Mouse (Mus musculus): ENCODE results near the gene Cdc42ep3. TPM values are rescaled to one million over a fixed set of nuclear protein-coding genes. Genes with fewer than 3 reads are reported as not detected.

The Cdc42ep3 gene
- 36.7 TPM for polyA plus RNA-seq (2021)

DNA sequence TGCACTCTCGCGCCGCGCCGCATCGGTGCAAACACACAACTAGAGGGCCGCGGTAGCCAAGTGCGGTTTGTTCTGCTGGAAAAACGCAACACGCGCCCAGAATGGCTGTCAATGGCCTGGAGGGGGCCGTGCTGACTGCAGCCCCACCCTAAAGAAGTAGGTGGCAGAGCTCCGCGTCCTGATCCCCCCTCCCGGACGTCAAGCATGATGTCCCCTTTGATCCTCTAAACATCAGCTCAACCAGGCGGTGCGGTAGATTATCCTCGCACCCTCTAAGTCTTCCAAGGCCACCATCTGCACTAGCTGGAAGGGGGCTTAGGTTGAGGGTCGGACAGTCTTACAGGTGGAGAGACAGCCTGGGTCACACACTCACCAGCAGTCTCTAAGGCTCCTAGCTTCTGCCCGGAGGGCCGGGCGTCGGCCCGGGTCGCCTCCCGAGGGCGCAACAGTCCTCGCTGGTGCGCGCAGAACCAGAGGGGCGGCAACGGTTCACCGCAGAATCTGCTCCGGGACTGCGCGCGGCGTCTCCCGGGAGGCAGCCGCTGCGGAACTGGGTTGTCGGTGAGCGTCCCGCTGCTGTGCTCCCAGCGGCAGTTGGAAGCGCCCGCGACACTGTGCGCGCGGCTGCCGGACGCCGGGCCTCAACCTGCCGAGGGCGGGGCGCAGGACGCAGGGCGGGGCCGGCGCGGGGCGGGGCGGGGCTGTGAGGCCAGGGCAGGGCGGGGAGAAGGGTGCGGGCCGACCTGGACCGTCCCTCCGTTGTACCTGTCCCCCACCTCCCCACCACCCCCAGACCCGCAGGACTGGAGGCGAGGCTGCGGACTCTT, at the start of gene Cdc42ep3:
Cdc42ep3 (minus strand) TSS at position 648 of the 827 bp plus-strand sequence.
- ChIA-PET CTCF (interaction anchor here (0.9 to 1.3 kb wide), 2 partner anchors 182 to 242 kb away, joined by 3 to 4 read pairs; no protein-coding TSS in a partner anchor), POLR2A (interaction anchor here (0.5 to 0.9 kb wide), 3 partner anchors 31 to 209 kb away, joined by 3 to 7 read pairs (median 3); no protein-coding TSS in a partner anchor)
- TF ChIP-seq CTCF (IDR thresholded peaks at IDR 0.05) = no peak
- ATAC-seq (peak; percentile 91), DNase-seq (ENCODE audit: low read depth, low spot score) (no peak)
- H3K27me3 ChIP-seq = no peaks in the 10 kb centered on the region
- in situ Hi-C loops (cut with MboI; ENCODE audit: low pct_unique_long_range_greater_than_20kb) = loop anchor here (10.0 to 25.0 kb wide), 2 partner anchors 190 to 483 kb away; no protein-coding TSS in a partner anchor

DNA sequence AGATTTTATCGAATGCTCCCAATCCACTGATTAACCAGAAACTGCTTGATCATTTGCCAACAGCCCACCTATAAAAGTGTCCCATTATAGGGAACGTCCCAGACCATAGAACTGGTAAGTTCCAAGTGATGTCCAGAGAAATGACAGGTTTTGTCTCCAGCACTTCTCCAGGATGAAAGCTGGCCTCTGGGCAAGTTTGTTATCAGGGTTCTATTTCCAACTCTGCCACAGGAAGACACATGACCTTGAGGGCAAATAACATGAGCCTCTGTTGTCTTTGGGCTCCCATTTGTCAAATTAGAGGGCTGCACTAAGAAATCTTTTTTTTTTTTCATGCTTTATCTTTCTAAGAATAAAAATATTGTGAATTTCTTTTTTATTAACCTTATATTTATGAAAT, 45.5 kb upstream of the Cdc42ep3 start:
- no peak for DNase-seq (ENCODE audit: low read depth, low spot score)
- no peak for TF ChIP-seq CTCF (IDR thresholded peaks at IDR 0.05)
- H3K27me3 ChIP-seq = no peaks in the 10 kb centered on the region
- CTCF ChIA-PET = no interaction called here
- POLR2A ChIA-PET = interaction anchor here (1.3 kb wide), 1 partner anchor 11 kb away, joined by 6 read pairs; no protein-coding TSS in a partner anchor
- no peak for ATAC-seq
- in situ Hi-C loops (cut with MboI; ENCODE audit: low pct_unique_long_range_greater_than_20kb) = no loop called here

DNA sequence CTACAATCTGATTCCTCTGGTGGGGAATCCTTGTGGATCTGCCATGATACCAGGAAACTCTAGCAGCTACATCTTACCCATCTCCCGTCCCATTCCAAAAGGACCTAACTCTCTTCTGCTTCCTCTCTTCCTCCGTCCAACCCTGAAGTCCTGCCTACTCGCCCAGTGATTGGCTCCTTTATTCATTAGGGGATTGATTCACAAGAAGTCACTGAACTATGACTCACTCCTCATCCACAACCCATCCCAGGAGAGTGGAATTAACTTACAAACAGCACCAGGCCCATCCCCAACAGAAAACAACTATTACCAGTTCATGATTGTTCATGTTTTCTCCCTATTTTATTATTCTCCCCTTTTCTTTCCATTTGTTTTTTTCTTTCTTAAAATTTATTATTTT, 43.5 kb upstream of the Cdc42ep3 start:
- no peak for TF ChIP-seq CTCF (IDR thresholded peaks at IDR 0.05)
- no peaks in the 10 kb centered on the region for H3K27me3 ChIP-seq
- in situ Hi-C loops (cut with MboI; ENCODE audit: low pct_unique_long_range_greater_than_20kb) = no loop called here
- no peak for DNase-seq (ENCODE audit: low read depth, low spot score)
- CTCF ChIA-PET = no interaction called here
- POLR2A ChIA-PET = no interaction called here
- ATAC-seq = no peak

DNA sequence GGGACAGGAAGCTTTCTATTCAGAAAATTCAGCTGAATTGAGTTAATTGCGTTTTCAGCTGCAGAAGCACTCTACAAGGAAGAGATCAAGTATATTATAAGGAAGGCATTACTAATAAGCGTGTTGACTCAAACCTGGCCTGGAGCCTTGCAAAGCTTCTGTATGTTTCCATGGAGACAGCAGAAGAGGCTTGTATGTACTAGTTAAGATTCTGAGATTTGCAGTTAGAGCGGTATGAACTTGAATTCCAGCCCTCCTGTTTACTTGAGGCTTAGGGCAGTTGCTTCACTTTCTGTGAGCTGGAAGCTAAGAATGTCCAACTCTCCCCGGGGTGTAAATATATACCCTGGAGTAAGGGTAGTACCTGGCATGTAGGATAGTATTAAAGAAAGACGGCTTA, 39.9 kb upstream of the Cdc42ep3 start:
- POLR2A ChIA-PET = no interaction called here
- H3K27me3 ChIP-seq = no peaks in the 10 kb centered on the region
- CTCF ChIA-PET = interaction anchor here (1.2 to 1.4 kb wide), 2 partner anchors 16 to 17 kb away, joined by 3 to 9 read pairs; no protein-coding TSS in a partner anchor
- in situ Hi-C loops (cut with MboI; ENCODE audit: low pct_unique_long_range_greater_than_20kb) = no loop called here
- TF ChIP-seq CTCF (IDR thresholded peaks at IDR 0.05) = no peak
- ATAC-seq = no peak
- no peak for DNase-seq (ENCODE audit: low read depth, low spot score)

DNA sequence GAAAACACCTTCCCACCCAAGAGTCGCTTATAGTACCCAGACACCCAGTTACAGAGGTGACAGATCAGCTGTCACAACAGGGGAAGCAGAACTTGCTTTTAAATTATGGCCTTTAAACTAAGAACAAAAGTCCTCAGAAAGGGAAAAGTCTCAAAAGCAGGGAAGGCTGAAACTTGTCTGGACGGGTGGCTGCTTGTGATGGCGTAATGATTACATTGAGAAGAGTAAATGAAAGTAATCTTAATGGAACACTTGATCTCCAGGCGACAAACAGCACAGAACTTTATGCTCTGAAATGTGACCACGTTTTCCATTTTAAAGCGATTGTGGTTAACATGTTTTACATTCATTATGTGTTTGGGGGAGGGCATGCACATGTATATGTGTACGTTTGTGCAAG, 39.0 kb upstream of the Cdc42ep3 start:
- CTCF ChIA-PET = no interaction called here
- in situ Hi-C loops (cut with MboI; ENCODE audit: low pct_unique_long_range_greater_than_20kb) = no loop called here
- no peak for TF ChIP-seq CTCF (IDR thresholded peaks at IDR 0.05)
- POLR2A ChIA-PET = no interaction called here
- no peak for ATAC-seq
- no peaks in the 10 kb centered on the region for H3K27me3 ChIP-seq
- DNase-seq (ENCODE audit: low read depth, low spot score) = no peak

DNA sequence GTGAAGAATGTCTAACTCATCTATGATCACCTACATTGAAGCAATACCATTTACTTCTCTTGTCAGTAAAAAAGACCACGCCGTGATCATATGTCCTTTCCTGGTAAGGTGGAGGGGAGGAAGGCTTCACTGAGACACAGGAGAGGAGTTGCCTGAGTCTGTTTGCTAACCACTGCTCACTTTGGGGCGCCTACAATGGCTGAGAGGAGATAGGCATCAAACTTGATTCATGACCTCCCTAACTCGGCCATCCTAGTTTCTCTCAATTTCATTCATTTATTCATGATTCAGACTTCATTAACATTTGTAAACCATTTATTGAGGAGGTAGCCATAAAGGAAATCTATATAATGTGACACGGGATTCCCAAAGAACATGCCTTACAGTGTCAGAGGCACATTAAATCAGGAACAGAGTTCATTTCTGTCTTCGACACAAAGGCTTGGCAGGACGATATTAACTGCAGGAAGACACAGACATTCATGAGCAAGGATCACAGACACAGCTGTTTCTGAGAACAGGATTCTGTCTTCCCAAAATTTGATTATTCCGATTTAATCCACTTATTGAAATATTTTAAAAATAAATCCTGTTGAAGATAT, 32.7 kb upstream of the Cdc42ep3 start:
- DNase-seq (ENCODE audit: low read depth, low spot score) = no peak
- CTCF ChIA-PET = interaction anchor here (1.1 kb wide), 1 partner anchor 10 kb away, joined by 3 read pairs; no protein-coding TSS in a partner anchor
- in situ Hi-C loops (cut with MboI; ENCODE audit: low pct_unique_long_range_greater_than_20kb) = no loop called here
- no peak for TF ChIP-seq CTCF (IDR thresholded peaks at IDR 0.05)
- POLR2A ChIA-PET = no interaction called here
- no peak for ATAC-seq
- no peaks in the 10 kb centered on the region for H3K27me3 ChIP-seq

DNA sequence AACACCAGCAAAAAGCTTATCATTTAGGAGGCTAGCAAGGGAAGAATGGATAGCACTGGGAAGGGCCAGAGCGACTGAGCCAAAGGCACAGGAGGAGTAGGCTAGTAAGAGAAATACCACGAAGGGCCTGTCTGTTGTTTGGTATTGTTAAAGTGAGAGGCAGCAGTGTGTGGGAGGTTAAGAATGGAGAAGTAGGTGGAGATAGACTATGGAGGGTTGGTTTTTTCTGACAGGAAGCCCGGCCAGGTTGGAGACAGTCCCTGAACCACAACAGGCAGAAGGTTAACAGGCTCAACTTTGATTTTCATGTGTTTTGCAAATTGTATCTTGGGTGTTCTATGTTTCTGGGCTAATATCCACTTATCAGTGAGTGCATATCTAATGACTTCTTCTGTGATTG, 26.6 kb upstream of the Cdc42ep3 start:
- no peak for ATAC-seq
- POLR2A ChIA-PET = no interaction called here
- in situ Hi-C loops (cut with MboI; ENCODE audit: low pct_unique_long_range_greater_than_20kb) = no loop called here
- no peak for DNase-seq (ENCODE audit: low read depth, low spot score)
- CTCF ChIA-PET = no interaction called here
- H3K27me3 ChIP-seq = no peaks in the 10 kb centered on the region
- no peak for TF ChIP-seq CTCF (IDR thresholded peaks at IDR 0.05)

DNA sequence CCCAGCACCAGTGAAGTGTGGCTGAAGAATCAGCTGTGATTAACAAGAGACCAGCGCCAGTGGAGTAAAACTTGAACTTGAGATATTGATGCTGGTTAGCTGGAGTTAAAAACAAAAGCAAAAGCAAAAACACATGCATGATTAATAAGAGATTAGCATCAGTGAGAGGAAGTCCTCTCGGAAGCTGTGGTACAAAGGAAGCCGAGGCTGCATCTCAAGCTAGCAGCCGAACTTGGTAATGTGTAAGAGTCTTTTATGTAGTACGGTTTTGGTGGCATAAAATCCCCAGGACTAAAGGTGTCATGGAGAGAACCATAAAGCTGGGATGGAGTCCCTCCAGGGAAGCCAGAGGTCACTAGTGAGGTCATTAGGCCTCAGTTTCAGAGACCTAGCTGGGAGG, 24.3 kb upstream of the Cdc42ep3 start:
- no peak for TF ChIP-seq CTCF (IDR thresholded peaks at IDR 0.05)
- in situ Hi-C loops (cut with MboI; ENCODE audit: low pct_unique_long_range_greater_than_20kb) = no loop called here
- DNase-seq (ENCODE audit: low read depth, low spot score) = no peak
- no peaks in the 10 kb centered on the region for H3K27me3 ChIP-seq
- CTCF ChIA-PET = interaction anchor here (1.1 to 1.8 kb wide), 3 partner anchors 16 to 43 kb away, joined by 3 to 4 read pairs (median 3); no protein-coding TSS in a partner anchor
- ATAC-seq = no peak
- POLR2A ChIA-PET = no interaction called here

DNA sequence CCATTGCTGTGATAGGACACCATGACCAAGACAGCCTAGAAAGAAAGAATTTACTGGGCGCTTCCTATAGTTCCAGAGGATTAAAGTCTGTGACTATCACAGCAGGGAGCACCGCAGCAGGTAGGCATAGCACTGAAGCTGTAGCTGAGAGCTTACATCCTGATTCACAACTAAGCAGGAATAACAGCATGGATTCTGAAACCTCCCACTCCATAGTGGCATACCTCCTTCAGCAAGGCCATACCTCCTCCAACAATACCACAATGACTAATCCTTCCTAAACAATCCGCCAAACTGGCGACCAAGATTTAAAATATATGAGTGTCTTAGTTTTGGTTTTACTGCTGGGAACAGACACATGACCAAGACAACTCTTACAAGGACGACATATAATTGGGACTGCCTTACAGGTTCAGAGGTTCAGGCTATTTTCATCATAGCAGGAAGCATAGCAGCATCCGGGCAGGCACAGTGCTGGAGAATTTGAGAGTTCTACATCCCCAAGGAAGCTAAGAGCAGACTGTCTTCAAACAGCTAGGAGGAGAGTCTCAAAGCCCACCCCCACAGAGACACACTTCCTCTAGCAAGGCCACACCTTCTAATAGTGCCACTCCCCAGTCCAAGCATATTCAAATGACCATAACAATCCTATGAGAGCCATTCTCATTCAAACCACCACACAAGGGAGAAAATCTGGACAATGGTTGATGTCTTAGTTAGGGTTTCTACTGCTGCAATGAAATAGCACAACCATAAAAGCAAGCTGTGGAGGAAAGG, 21.7 kb upstream of the Cdc42ep3 start:
- TF ChIP-seq CTCF (IDR thresholded peaks at IDR 0.05) = no peak

DNA sequence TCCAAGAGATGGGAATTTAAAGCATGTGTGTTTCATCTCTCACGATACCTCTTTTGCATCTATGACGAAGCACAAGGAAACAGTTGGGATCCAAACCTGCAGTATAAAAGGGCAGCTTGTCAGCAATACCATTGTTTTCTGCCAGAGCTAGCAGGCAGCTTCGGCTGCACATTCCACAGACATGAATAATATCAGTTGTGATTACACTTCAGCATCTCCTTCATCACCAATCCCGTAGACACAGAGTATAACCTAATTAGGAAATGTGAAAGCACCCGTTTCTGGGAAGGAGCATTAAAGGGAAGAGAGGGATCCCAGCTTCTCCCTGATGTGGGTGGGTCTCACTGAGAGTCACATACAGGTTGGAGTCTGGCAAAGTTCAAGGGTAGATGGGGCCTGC, 18.1 kb upstream of the Cdc42ep3 start:
- ATAC-seq (peak; percentile 76), DNase-seq (ENCODE audit: low read depth, low spot score) (no peak)
- TF ChIP-seq CTCF (IDR thresholded peaks at IDR 0.05) = no peak
- in situ Hi-C loops (cut with MboI; ENCODE audit: low pct_unique_long_range_greater_than_20kb) = loop anchor here (25.0 kb wide), 1 partner anchor 464 kb away; no protein-coding TSS in a partner anchor
- CTCF ChIA-PET = no interaction called here
- no peaks in the 10 kb centered on the region for H3K27me3 ChIP-seq
- POLR2A ChIA-PET = interaction anchor here (0.7 kb wide), 1 partner anchor 175 kb away, joined by 3 read pairs; no protein-coding TSS in a partner anchor

More for the DNA sequence above, 21.7 kb upstream of the Cdc42ep3 start:
- ChIA-PET CTCF (no interaction called here), POLR2A (no interaction called here)
- DNase-seq (ENCODE audit: low read depth, low spot score) (no peak), ATAC-seq (no peak)
- H3K27me3 ChIP-seq = no peaks in the 10 kb centered on the region
- in situ Hi-C loops (cut with MboI; ENCODE audit: low pct_unique_long_range_greater_than_20kb) = no loop called here
